Mouse (Mus musculus): ENCODE measurements around the gene Fbxo28.
"Not testable (repeated sequence)": the region's sequence is repeated elsewhere in the genome, so short reads cannot be mapped to it uniquely, and the experiment has no call there.

The Fbxo28 gene

DNA sequence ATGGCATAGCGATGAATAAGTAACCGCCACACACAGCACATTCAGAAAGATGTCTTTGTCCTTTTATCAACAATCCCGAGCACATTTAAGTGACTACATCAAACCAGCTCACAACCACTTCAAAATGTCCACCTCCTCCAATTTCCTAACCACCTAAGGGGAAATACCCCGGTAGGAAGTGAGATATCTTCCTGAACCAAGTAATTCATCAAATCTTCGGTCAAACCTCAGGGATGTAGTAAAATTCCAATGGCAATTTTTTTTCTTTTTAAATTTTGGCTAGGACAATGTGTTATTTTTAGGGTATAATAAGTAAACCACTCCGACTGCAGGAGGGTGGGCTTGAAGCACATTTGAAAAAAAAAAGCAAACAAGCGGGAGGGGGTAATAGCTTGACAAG lies 1.1 kb downstream of the Fbxo28 start:
- no peak for DNase-seq

DNA sequence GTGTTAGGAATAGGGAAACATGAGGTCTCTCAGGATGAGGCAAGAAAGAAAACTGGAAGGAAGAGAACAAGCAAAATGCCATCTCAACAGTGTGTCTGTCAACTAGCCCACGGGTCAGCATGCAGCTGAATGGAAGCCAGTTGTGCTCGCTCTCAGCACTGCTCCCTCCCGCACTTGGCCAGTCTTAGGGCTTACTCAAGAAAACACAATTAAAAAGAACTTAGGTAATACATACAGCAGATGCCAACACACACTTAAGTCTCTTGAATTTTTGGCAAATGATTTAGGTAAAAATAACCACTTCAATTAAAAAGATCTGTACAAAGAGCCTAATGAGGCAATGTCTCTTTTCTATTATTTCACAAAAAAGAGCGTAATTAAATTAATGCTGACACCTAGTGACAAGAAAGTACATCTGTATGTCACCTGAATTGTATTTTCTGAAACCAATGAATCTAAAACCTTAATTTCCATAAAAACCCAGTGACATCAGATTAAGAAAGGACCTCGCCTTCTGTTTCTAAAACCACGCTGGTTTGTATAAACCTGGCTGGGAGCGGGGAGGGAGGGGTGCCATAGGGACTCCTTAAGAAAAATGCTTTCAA lies 2.4 kb downstream of the Fbxo28 start:
- DNase-seq: no peak

DNA sequence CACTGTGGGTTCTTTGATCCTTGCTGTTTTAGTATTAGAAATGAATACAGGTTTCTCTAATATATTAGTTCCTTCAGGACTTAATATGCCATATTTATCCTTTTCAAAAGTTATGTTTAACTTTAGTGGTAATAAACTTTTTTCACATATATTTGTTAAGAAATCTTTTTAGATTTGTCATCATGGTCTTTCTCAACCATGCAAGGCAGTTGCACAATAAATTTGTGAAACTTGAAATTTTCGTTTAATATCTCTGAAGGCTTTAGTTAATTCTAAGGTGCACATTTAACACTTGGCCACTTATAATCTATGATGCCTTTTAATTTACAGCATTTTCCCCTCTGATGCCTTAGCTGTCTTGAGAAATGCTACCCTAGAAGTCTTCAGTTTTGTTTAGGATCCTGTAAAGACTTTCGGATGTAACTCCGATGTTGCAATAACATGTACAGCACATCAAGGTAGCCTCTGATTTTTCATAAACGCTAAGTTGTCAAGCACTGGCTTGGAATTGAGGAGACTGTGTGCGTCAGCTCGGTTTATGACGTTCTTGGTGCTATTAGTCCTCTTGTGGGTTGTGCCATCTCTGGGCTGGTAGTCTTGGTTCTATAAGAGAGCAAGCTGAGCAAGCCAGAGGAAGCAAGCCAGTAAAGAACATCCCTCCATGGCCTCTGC lies 7.5 kb downstream of the Fbxo28 start:
- no peak for DNase-seq

DNA sequence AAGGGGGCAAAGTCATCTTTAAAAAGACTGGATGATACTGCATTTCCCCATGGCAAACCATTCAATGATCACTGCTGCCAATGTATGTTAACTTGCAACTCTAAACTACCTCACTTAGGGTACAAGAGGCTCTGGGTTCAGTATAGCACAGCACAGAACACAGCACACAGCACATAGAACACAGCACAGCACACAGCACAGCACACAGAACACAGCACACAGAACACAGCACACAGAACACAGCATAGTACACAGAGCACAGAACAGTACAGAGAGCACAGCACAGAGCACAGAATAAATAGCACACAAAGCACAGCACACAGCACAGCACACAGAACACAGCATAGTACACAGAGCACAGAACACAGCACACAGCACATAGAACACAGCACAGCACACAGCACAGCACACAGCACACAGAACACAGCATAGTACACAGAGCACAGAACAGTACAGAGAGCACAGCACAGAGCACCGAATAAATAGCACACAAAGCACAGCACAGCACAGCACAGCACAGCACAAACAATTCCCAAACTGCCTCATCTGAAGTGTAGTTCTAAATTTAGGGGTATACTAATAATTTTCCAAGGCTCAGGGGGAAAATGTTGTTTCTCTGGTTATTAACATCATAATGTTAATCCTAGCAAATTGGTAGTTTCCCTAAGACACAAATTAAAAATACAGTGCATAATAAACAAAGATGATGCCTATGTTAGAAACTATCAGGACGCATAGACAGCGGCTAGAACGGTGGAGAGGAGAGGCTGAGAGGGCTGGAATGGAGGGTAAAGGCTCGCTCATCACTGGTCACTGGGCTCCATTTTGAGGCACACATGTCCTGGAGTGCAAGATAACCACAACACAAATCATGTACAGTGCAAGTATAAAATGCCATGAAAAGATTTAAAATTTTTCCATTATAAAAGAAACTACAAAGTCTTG lies 9.1 kb downstream of the Fbxo28 start:
- no peak for DNase-seq

DNA sequence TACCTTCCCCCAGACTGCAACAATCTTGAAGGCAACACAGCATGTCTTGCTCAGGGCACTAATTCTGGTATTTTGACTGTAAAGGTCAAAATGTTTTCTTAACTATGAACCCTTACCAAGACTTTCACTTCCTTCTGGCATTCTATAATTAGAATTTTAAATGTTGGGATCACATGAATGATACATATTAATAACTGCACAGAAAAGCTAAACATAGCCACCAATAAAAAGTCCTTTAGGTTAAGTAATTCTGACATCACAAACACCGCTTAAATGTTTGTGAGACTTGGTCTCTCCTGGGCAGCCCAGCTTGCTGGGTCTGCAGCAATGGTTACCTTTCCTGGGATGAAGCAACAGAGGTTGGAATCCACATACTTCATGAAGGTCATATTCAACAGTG lies 15.5 kb downstream of the Fbxo28 start:
- no peak for DNase-seq

DNA sequence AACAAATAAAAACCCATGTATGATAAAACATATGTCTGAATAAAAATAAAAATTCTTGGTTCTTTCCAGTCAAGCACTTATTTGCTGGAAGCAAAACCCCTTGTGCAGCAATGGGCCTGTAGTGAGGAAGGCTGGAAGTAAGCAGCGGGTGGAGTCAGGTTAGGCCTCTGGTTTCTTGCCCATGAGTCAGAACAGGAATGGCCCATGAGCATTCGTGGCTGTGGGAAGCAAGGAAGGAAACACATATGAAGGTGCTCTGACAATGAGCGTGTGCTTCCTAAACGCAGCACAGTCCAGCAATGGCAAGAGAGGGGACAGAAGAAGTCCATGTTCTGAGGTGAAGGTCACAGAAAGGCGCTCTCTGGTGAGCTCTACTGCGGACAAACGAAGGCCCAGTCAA lies 16.9 kb downstream of the Fbxo28 start:
- no peak for DNase-seq

DNA sequence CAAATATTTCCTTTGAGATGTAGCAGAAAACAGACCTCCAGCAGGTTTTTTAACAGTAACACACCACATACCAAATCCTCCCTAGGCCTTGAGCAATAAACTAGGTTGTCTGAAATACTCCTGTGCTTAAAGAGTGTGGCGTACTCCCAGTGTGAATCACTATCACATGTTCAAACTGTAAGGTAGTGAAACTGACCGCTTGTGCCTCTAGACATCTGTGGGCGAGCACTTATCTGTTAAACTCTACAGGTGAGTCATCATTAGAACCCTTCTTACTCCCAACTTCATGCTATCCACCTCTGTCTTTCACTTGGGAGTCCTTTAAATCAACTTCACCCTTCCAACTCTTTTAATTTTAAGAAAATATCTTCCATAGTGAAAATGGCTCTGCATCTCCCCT lies 18.3 kb downstream of the Fbxo28 start:
- no peak for DNase-seq

DNA sequence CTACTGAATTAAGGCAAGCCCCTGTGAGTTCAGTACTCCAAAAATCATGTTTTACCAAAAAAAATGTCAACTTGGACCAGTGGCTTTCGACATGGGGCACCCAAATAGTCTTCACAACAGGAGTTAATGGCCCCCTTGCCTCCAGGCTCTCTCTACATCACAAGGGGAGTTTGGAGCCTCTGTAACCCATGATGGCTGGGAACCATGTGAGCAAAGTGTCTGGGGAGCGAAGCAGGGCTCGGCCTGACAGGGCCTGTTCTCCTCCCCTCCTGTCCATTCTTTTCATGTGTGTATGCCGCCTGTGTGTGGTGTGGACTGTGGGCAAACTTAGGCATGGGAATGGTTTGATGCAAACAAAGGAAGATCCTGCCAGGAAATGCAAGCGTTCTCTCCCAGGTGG lies 27.2 kb downstream of the Fbxo28 start:
- DNase-seq: no peak

DNA sequence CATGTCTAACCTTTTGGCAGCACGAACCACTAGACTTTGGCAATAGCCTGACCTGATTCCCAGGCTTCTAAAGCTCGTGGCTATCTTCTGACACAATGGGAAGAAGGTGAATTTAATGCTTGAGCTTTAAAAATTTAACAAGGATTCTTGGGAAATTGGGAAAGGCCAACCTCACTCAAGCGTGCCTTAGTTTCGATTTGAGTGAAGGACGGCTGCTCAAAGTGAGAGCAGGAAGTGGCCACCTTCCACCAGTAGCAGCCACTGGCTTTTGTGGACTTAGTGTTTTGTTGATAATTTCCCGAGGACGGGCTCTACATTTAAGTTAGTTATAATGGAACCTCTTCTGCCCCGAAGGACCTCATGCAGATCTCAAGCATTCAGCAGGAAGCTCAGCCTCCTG lies 28.2 kb downstream of the Fbxo28 start:
- DNase-seq: no peak

DNA sequence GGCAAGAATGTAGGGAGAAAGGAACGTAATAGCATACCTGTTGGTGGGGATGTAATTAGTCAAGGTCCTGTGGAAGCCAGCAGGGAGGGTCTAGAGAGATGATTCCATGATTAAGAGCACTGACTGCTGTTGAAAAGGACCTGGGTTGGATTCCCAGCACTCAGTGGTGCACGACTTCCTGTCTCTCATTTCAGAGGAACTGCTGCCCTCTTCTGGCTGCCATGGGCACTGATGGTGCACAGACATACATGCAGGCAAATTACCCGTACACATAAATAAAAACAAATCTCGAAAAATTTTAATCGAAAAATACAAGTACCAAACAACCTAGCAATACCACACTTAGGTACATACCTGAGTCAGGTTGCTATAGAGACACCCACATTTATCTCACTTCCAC lies 30.1 kb downstream of the Fbxo28 start:
- no peak for DNase-seq

DNA sequence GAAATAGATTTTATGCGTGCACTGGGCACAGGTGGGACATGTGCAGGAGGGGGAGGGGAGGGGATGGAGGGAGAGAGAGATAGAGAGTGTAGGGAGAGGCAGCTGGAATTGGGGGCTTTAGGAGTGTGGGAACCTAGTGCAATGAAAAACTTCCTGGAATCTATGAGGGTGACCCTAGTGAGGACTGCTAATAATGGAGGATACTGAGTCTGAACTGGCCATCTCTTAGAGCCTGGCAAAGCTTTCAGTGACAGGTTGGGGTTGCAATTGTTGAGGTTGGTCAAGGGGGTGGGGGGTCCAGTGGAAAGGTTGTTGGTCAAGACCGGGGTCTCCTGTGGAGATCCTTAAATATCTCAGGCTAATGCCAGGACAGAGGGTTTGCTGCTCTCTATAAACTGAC lies 31.1 kb downstream of the Fbxo28 start:
- no peak for DNase-seq

DNA sequence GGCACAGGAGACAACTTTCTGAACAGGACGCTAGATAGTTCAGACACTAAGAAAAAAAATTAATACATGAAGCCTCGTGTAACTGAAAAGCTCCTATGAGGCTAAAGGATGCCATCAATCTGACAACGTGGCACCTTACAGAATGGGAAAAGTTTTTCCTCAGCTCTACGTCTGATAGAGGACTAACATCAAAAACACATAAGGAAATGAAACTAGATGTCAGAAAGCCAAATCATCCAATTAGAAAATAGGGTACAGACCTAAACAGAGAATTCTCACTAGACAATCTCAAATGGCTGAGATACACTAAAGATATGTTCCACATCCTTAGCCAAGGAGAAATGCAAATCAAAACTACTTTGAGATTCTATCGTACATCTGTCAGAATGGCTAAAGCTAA lies 32.0 kb downstream of the Fbxo28 start:
- no peak for DNase-seq

DNA sequence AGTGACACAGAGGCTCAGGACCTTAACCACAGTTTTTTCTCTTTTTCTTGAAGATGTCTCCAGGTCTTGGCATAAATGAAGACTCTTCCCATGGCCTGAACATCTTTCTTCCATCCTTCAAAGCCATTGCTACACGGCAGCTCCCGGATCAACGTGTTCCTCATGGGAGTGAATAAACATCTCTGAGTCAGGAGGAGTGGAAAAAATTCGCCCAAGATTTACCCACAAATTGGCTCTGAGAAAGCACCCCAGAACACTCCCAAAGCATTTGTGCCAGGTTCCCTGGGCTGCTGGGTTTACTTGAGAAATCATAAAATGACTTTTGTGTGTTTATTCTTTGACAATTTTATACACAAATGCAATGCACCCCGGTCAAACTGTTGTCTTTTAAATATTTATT lies 38.5 kb downstream of the Fbxo28 start:
- DNase-seq: no peak

DNA sequence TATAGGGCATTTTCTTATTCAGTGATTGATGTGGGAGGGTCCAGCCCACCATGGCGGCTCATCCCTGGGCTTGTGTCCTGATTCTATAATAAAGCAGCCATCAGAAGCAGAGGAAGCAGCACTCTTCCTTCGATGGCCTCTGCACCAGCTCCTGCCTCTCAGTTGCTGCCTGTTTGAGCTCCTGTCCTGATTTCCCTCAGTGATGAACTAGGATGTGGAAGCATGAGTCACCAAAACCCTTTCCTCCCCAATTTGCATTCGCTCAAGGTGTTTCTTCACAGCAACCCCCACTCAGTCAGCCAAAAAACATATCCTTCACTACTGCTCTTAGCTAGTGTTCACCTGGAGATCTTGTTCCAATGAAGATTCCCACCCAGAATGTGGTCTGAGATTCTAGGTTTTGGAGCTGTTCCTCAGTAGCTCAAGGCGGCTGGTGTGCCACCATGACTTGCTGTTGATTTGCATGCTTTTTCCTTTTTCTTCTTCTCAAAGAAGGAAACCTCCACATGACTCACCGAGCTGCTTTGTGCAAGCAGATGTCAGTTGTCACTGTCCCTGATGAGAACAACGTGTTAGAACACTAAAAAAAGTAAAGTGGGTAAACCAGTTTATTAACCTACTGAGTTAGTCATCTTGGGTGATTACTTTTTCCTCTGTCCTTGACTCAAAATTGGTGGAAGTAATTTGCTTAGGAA lies 39.1 kb downstream of the Fbxo28 start:
- no peak for DNase-seq

DNA sequence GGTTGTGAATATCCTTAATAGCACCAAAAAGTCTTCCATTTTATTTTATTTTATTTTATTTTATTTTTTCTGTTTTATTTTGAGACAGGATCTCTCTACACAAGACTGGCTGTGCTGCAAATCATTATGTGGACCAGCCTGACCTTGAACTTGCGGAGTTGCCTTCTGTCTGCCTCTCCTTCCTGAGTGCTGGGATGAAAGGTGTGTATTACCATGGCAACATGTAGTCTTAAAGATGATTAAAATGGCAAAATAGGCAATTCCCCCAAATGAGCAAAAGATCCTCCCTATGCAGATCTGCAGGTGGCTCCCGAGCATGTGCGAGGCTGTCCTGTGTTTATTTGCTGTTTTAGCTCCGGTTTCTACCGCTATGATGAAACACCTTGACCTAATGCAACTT lies 43.6 kb downstream of the Fbxo28 start:
- no peak for DNase-seq

DNA sequence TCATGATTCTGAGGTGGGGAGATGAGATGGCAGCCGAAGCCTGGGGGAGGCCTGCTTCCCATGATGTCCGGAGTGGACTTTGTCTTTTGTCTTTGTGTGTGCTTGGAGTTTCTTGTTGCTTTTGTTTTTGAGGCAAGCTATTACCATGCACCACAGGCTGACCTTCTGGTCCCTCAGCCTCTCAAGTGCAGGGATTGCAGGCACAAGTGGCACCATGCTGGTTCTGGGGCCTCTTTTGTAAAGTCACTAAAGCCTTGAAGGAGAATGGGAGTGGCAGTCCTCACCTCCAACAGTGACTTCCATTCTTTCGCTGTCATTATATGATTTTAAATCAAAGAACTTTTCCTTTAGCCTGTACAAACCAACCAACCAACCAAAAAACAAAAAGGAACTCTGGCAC lies 44.2 kb downstream of the Fbxo28 start:
- no peak for DNase-seq

DNA sequence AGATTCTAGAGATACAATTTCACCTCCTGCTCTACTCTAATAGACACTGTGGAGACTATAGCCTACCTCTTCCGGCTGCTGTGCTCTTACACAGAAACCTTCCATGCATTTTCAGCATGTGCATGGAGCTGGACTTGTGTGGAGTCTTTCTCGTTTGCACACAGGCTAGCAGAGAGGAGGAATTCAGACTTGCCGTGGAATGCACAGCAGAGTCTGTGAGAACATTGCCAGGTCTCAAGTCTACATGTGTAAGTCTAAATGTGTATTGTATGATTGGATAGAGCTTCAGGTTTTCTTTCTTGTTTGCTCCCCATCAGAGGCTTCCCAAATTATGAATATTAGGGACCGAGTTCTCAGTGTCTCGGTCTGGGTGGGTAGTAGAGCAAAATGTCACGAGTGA lies 44.6 kb downstream of the Fbxo28 start:
- DNase-seq: no peak

DNA sequence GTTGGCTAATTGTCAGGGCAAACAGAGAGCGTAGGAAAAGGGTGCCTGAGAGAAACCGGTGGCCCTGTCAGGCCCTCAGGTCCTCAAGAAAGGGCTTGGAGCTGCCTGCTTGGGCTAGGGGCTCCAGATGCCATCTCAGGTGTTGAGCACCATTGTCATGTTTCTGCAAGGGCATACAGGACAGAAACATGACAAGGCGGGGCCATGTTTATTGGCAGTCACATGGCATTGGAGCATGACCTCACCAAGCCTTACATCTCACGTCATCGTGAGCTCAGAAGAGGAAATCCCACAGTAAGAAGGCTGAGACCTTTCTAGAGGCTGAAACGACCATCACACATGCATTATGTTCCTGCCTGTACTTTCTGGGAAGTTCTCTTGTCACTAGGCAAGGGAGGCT lies 45.3 kb downstream of the Fbxo28 start:
- DNase-seq: no peak

DNA sequence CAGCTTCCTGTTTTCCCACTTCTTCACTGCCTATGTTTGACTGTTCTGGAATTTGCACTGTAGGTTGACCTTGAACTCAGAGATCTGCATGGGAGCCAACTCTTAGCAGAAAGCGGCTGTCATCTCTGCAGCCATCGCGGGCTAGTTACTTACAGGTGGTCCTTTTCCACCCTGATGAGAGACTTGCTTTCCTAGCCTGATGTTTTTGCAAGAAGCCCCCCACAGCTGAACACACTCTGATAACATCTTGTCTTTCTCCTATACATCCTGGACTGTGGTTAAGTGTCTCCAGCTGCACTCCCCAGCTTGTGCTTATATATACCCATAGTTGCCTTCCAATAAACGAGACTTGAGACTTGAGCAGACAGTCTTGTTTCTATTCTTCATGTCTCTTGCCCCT lies 49.1 kb downstream of the Fbxo28 start:
- DNase-seq: no peak

DNA sequence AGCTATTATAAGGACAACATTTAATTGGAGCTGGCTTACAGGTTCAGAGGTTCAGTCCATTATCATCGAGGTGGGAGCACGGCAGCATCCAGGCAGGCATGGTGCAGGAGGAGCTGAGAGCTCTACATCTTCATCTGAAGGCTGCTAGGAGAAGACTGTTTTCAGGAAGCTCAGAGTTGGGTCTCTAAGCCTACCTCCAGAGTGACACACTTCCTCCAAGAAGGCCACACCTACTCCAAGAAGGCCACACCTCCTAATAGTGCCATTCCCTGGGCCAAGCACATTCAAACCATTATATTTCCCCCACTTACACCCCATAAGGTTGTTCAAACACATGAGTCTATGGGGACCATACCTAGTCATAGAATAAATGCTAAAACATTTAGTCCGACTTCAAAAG lies 50.7 kb downstream of the Fbxo28 start:
- not testable (repeated sequence) for DNase-seq

DNA sequence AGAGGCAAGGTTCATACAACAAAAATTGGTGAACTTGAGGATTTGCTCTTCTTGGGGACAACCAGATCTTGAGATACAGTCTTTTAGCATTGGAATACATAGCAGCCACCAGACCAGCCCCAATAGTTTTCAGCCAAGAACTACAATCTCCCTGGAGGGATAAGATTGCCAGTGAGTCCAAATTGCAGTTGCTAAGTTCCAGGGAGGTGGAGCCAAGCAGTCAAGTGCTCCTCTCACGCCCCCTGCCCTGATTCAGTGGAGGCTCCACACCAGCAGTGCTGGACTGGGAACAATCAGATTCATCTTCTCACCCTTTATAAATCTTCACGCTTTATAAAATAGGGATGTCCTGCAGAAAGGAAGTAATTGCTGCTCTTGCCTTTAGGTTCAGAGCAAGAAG lies 51.6 kb downstream of the Fbxo28 start:
- DNase-seq: no peak

DNA sequence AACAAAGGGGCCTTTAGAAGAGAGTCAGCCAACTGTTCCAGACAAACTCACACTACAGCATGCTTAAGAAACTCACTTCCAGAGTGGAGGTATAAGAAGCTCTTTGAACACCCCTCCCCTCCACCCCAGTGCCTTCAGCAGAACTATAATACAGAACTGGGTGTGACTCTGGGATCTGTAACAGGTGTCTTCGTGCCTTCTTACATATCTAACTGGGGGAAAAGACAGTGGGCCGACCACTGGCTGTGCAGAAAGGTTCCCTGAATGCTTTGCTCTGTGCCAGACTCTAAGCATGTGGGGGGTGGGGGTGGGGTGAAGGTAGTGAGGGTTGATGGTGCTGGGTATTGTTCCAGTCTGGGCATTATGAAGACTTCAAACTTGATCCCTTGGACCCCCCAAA lies 52.8 kb downstream of the Fbxo28 start:
- no peak for DNase-seq

DNA sequence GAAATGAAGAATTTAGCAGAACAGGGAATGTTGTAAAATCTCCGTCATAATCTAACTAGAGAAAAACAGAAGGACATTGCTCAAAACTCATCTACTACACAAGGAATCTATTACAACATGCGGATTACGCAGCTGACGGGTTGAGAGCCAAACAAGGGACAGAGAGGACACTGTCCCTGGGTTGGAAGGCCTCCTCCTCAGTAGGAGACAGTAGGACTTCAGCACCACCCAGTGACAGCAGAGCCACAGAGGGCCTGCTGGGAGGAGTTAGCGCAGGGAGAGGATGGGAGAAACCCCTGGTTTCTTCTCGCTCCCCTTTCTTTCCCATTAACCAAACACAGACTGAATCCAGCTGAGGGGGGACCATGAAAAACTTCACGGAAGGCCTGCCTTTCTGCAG lies 53.6 kb downstream of the Fbxo28 start:
- no peak for DNase-seq

DNA sequence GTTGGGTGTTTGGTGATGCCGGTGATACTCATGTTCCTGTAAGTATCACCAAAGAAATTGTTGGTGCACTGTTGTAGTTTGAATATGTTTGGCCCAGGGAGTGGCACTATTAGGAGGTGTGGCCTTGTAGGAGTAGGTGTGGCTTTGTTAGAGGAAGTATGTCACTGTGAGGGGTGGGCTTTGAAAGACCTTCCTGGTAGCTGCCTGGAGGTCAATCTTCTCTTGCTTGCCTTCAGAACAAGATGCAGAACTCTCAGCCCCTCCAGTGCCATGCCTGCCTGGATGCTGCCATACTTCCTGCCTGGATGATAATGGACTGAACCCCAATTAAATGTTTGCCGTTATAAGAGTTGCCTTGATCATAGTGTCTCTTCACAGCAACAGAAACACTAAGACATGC lies 56.6 kb downstream of the Fbxo28 start:
- no peak for DNase-seq
